ENCODE assay signal across 17 mouse cellular contexts in genomic region chr5:53138025-53138424, GRCm38 (mm10).
DNase-seq lines count a peak whose midpoint lies in the region; ATAC-seq and TF ChIP-seq lines count a peak whose summit lies in the region.
"Had no signal": no experiment of that assay in that cellular context is flagged by ENCODE, and none has a peak within 500 bp of the region (broad histone marks: within the 10 kb centered on the region; RNA-seq: fewer than 3 reads in every experiment).

No protein-coding gene starts in this region.

- no peak for ATAC-seq in hindbrain, embryonic 13.5 days (ENCODE audit: low FRiP score)
- no peak for ATAC-seq in hindbrain, embryonic 11.5 days (ENCODE audit: low FRiP score)
- no peak for ATAC-seq in midbrain, postnatal 0 days (ENCODE audit: low FRiP score)
- no peak for ATAC-seq in midbrain, embryonic 11.5 days (ENCODE audit: low FRiP score)
- ATAC-seq in forebrain, postnatal 0 days = peak; percentile 44
- ATAC-seq: liver, embryonic 12.5 days had no signal

- H3K9ac ChIP-seq in hindbrain, embryonic 13.5 days = no peak overlapping the region
- H3K9ac ChIP-seq in hindbrain, embryonic 11.5 days (ENCODE audit: low read depth, low read length) = no peak overlapping the region
- H3K9ac ChIP-seq in midbrain, postnatal 0 days (replicated peaks; ENCODE audit: low read length, poor library complexity, severe bottlenecking) = no peak overlapping the region
- no peak overlapping the region for H3K9ac ChIP-seq in midbrain, embryonic 11.5 days (ENCODE audit: low read length)
- H3K9ac ChIP-seq in forebrain, postnatal 0 days = no peak overlapping the region
- H3K9ac ChIP-seq: embryonic facial prominence, embryonic 13.5 days; liver, embryonic 12.5 days; neural tube, embryonic 15.5 days had no signal

- peak overlapping the region; percentile 14; the same call in 1 of the 2 replicates for H3K27ac ChIP-seq in hindbrain, embryonic 13.5 days
- H3K27ac ChIP-seq in hindbrain, embryonic 11.5 days (ENCODE audit: low read depth, low read length) = no peak overlapping the region
- H3K27ac ChIP-seq in midbrain, postnatal 0 days (ENCODE audit: low read depth, low read length) = no peak overlapping the region
- no peak overlapping the region for H3K27ac ChIP-seq in midbrain, embryonic 11.5 days (ENCODE audit: low read depth, low read length)
- no peak overlapping the region for H3K27ac ChIP-seq in forebrain, postnatal 0 days (ENCODE audit: low read depth, low read length)
- H3K27ac ChIP-seq: embryonic facial prominence, embryonic 13.5 days; kidney, postnatal 0 days; liver, embryonic 12.5 days; neural tube, embryonic 15.5 days had no signal

- H3K4me2 ChIP-seq in hindbrain, embryonic 13.5 days = no peak overlapping the region
- H3K4me2 ChIP-seq in hindbrain, embryonic 11.5 days (replicated peaks; ENCODE audit: low read depth, low read length) = no peak overlapping the region
- H3K4me2 ChIP-seq in midbrain, postnatal 0 days (ENCODE audit: low read depth, low read length, poor library complexity, severe bottlenecking) = no peak overlapping the region
- H3K4me2 ChIP-seq in midbrain, embryonic 11.5 days = no peak overlapping the region
- no peak overlapping the region for H3K4me2 ChIP-seq in forebrain, postnatal 0 days (ENCODE audit: low read depth)
- H3K4me2 ChIP-seq: embryonic facial prominence, embryonic 13.5 days; liver, embryonic 12.5 days; neural tube, embryonic 15.5 days had no signal

- no peak for TF ChIP-seq CTCF in midbrain, postnatal 0 days (IDR thresholded peaks at IDR 0.05)
- TF ChIP-seq CTCF in forebrain, postnatal 0 days (IDR thresholded peaks at IDR 0.05; ENCODE audit: low read depth) = no peak

- no peak overlapping the region for H3K4me3 ChIP-seq in hindbrain, embryonic 13.5 days
- H3K4me3 ChIP-seq in hindbrain, embryonic 11.5 days (ENCODE audit: low read depth, low read length) = no peak overlapping the region
- H3K4me3 ChIP-seq in midbrain, postnatal 0 days (ENCODE audit: low read depth, low read length) = no peak overlapping the region
- H3K4me3 ChIP-seq in midbrain, embryonic 11.5 days (ENCODE audit: low read depth, low read length) = no peak overlapping the region
- H3K4me3 ChIP-seq in forebrain, postnatal 0 days (ENCODE audit: low read depth, low read length) = no peak overlapping the region
- H3K4me3 ChIP-seq: embryonic facial prominence, embryonic 13.5 days; liver, embryonic 12.5 days; megakaryocyte, embryonic 14.5 days; neural tube, embryonic 15.5 days had no signal

- no peaks in the 10 kb centered on the region for H3K27me3 ChIP-seq in hindbrain, embryonic 13.5 days
- no peaks in the 10 kb centered on the region for H3K27me3 ChIP-seq in hindbrain, embryonic 11.5 days (ENCODE audit: control insufficient read depth, insufficient read depth, low read length)
- no peaks in the 10 kb centered on the region for H3K27me3 ChIP-seq in midbrain, postnatal 0 days (ENCODE audit: insufficient read depth, low read length)
- no peaks in the 10 kb centered on the region for H3K27me3 ChIP-seq in midbrain, embryonic 11.5 days (ENCODE audit: control insufficient read depth, insufficient read depth, low read length)
- H3K27me3 ChIP-seq in forebrain, postnatal 0 days (ENCODE audit: insufficient read depth, low read length) = no peaks in the 10 kb centered on the region
- H3K27me3 ChIP-seq: embryonic facial prominence, embryonic 13.5 days; liver, embryonic 12.5 days; megakaryocyte, embryonic 14.5 days; neural tube, embryonic 15.5 days had no signal

- H3K4me1 ChIP-seq in hindbrain, embryonic 13.5 days (replicated peaks) = peaks cover 17% of the 10 kb centered on the region
- peaks cover 3% of the 10 kb centered on the region; the same call in 1 of the 2 replicates for H3K4me1 ChIP-seq in hindbrain, embryonic 11.5 days (replicated peaks; ENCODE audit: control insufficient read depth, insufficient read depth, low read length)
- 0 out of 2 replicates have a peak, but pooled peaks cover 3% of the 10 kb centered on the region for H3K4me1 ChIP-seq in midbrain, postnatal 0 days (ENCODE audit: insufficient read depth, low read length)
- H3K4me1 ChIP-seq in midbrain, embryonic 11.5 days (ENCODE audit: control insufficient read depth, insufficient read depth, low read length) = 0 out of 2 replicates have a peak, but pooled peaks cover 4% of the 10 kb centered on the region
- H3K4me1 ChIP-seq in forebrain, postnatal 0 days (ENCODE audit: insufficient read depth) = no peaks in the 10 kb centered on the region
- H3K4me1 ChIP-seq: liver, embryonic 12.5 days; megakaryocyte, embryonic 14.5 days; neural tube, embryonic 15.5 days had no signal

- H3K9me3 ChIP-seq in hindbrain, embryonic 13.5 days = no peaks in the 10 kb centered on the region
- H3K9me3 ChIP-seq in hindbrain, embryonic 11.5 days (ENCODE audit: control insufficient read depth, low read length) = no peaks in the 10 kb centered on the region
- no peaks in the 10 kb centered on the region for H3K9me3 ChIP-seq in midbrain, postnatal 0 days (ENCODE audit: low read length)
- no peaks in the 10 kb centered on the region for H3K9me3 ChIP-seq in midbrain, embryonic 11.5 days (ENCODE audit: control insufficient read depth, low read length)
- no peaks in the 10 kb centered on the region for H3K9me3 ChIP-seq in forebrain, postnatal 0 days (ENCODE audit: low read length)
- H3K9me3 ChIP-seq: embryonic facial prominence, embryonic 13.5 days; liver, embryonic 12.5 days; neural tube, embryonic 15.5 days had no signal

- WGBS in hindbrain, embryonic 13.5 days = 73% methylated on average over 8 of the region's 8 CpGs
- WGBS in hindbrain, embryonic 11.5 days = 89% methylated on average over 8 of the region's 8 CpGs
- WGBS in midbrain, postnatal 0 days = 71% methylated on average over 8 of the region's 8 CpGs
- WGBS in midbrain, embryonic 11.5 days = 88% methylated on average over 8 of the region's 8 CpGs
- 61% methylated on average over 8 of the region's 8 CpGs for WGBS in forebrain, postnatal 0 days

- DNase-seq in hindbrain, embryonic 11.5 days (ENCODE audit: low spot score) = no peak
- DNase-seq in midbrain, postnatal 0 days (ENCODE audit: low spot score) = peak; percentile 47
- no peak for DNase-seq in midbrain, embryonic 11.5 days (ENCODE audit: low spot score, missing footprints)
- DNase-seq in cerebellum, postnatal 10 days = peak; percentile 73 to 76
- no peak for DNase-seq in forebrain, postnatal 0 days
- DNase-seq in ovary, postnatal 36 days (ENCODE audit: low spot score) = no peak
- DNase-seq in lung, postnatal 10 days = no peak
- DNase-seq: adrenal gland, postnatal 25 days; B cell, adult 2 months; heart, adult 11 months; heart, postnatal 14 days had no signal

- H3K36me3 ChIP-seq in hindbrain, embryonic 13.5 days = 0 out of 2 replicates have a peak, but pooled peaks cover 3% of the 10 kb centered on the region
- no peaks in the 10 kb centered on the region for H3K36me3 ChIP-seq in hindbrain, embryonic 11.5 days (ENCODE audit: control insufficient read depth, insufficient read depth, low read length)
- 0 out of 2 replicates have a peak, but pooled peaks cover 2% of the 10 kb centered on the region for H3K36me3 ChIP-seq in midbrain, postnatal 0 days (ENCODE audit: insufficient read depth, low read length)
- H3K36me3 ChIP-seq in midbrain, embryonic 11.5 days (ENCODE audit: control insufficient read depth, insufficient read depth, low read length) = no peaks in the 10 kb centered on the region
- no peaks in the 10 kb centered on the region for H3K36me3 ChIP-seq in forebrain, postnatal 0 days (ENCODE audit: insufficient read depth)
- H3K36me3 ChIP-seq: embryonic facial prominence, embryonic 13.5 days; liver, embryonic 12.5 days; neural tube, embryonic 15.5 days had no signal

Comparison
In these comparisons a context has a peak if more than half of its experiments do, and no peak if none do; other contexts are left out.
1. DNase-seq: peak in midbrain, postnatal 0 days (single experiment) and cerebellum, postnatal 10 days (2 of 2); none in hindbrain, embryonic 11.5 days (single experiment), midbrain, embryonic 11.5 days (single experiment), forebrain, postnatal 0 days (single experiment), ovary, postnatal 36 days (single experiment) and lung, postnatal 10 days (single experiment).